Mouse (Mus musculus): ENCODE measurements around the gene Hist2h3c2.
A peak's percentile ranks its signal among the peaks of the same experiment; 100 is the strongest.
"Not testable (repeated sequence)": the region's sequence is repeated elsewhere in the genome, so short reads cannot be mapped to it uniquely, and the experiment has no call there.

The Hist2h3c2 gene

GRCm38 (mm10) chr3:96238954-96239793, at the start of gene Hist2h3c2:
TSS of gene Hist2h3c2 (minus strand) at chr3:96239127.
- DNase-seq (ENCODE audit: low spot score in 2 of 2) = not testable (repeated sequence)

GRCm38 (mm10) chr3:96287334-96287733, 48.4 kb upstream of the Hist2h3c2 start:
- DNase-seq (ENCODE audit: low spot score in 2 of 2) = not testable (repeated sequence)

DNA sequence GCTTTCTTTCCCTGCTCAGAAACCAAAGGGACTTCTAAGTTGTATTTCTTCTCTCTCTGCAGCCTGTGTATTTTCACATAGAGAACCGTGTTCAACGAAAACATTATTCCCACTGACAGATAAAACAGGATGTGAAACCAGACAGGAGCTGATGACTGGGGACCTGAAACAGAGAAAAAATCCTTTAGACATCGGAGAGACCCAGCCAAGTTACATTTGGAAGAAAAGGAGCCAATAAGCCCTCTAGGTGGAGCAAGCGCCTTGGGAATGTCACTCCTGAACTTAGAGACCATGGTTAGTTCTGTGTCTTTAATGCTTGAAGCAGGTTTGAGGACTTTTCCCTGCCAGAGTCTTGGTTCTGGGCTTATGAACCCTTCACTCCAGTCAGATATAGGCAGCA, 45.5 kb upstream of the Hist2h3c2 start:
- DNase-seq (ENCODE audit: low spot score in 2 of 2) = no peak

- DNase-seq (ENCODE audit: low spot score in 2 of 2) = no peak
These were observed 41.7 kb upstream of the Hist2h3c2 start for GRCm38 (mm10) chr3:96280660-96281059.

GRCm38 (mm10) chr3:96277800-96278624, 39.1 kb upstream of the Hist2h3c2 start:
- DNase-seq (ENCODE audit: low spot score in 2 of 2) = peak; percentile 90 to 92

DNA sequence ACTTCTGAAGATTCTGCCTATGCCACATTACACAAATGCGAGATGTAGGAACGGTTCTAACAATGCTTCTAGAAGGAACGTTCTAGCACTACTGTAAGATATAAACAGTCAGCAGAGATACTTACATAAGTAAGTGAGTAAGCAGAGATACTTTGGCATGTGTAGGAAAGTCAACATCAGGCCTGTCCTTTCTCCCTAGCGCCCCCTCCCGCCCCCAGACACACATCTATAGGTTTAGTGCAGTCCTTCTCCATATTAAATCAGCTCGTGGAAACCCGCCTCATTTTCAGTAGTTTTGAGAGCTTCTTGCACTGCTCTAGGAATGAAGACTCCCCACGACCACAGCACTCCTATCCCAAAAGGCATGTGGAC, 38.5 kb upstream of the Hist2h3c2 start:
- peak in 1 of 2 experiments; percentile 42 for DNase-seq (ENCODE audit: low spot score in 2 of 2)

GRCm38 (mm10) chr3:96273591-96274465, 34.9 kb upstream of the Hist2h3c2 start:
- DNase-seq (ENCODE audit: low spot score in 2 of 2) = no peak

GRCm38 (mm10) chr3:96269511-96270474, 30.9 kb upstream of the Hist2h3c2 start, which contains the start of gene Hist2h2bb:
TSS of gene Hist2h2bb (plus strand) at chr3:96269752.
- peak; percentile 90 to 94 for DNase-seq (ENCODE audit: low spot score in 2 of 2)

DNA sequence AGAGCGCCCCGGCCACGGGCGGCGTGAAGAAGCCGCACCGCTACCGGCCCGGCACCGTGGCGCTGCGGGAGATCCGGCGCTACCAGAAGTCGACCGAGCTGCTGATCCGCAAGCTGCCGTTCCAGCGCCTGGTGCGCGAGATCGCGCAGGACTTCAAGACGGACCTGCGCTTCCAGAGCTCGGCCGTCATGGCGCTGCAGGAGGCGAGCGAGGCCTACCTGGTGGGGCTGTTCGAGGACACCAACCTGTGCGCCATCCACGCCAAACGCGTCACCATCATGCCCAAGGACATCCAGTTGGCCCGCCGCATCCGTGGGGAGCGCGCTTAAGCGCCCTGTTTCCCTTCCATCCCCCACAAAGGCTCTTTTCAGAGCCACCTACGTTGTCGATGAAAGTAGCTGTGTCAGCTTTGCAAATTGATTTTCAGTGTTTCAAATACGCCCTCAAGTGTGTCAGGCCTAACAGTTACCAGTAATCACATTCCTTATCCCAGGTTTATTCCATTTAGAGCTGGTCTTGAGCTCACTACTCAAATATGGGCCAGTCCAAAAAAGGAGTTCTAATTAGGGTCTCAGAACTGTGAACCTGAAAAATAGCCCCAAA, 29.9 kb upstream of the Hist2h3c2 start:
- peak in 1 of 2 experiments; percentile 34 for DNase-seq (ENCODE audit: low spot score in 2 of 2)

DNA sequence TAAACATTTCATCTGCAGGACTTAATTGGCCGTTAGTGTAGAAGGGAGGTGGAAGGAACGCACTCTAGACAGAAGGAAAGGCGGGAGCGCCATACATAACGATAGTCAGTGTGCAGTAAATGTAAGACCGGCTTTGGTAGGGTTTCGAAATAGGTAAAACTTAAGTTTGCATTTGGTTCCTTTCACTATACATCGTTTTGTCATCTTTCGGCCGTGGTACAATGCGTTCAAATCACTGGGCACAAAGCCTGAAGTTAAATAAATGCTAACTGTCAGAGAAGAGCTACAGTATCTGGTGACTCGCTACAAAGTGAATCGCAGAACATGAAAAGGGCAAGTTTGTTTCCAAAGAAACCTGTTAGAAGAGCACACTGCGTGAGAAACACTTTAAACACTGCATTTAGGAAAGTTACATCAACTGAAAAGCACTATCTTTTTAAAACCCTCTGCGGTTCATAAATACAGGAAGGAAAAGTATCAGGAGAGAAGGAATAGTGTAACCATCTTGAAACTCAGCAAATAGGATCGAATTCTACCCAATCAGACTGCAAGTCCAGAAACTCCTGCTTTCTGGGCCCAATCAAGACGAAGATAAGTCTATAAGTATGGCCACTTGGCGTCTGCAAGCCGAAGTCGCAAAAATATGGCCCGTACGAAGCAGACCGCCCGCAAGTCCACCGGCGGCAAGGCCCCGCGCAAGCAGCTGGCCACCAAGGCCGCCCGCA, 29.3 kb upstream of the Hist2h3c2 start, which contains the start of gene Hist2h3b:
Gene Hist2h3b (plus strand): TSS at position 604 of the 725 bp plus-strand sequence.
- DNase-seq (ENCODE audit: low spot score in 2 of 2) = peak; percentile 74

GRCm38 (mm10) chr3:96267541-96267940, 28.6 kb upstream of the Hist2h3c2 start:
- DNase-seq (ENCODE audit: low spot score in 2 of 2) = no peak

GRCm38 (mm10) chr3:96266132-96266710, 27.3 kb upstream of the Hist2h3c2 start:
- no peak for DNase-seq (ENCODE audit: low spot score in 2 of 2)

DNA sequence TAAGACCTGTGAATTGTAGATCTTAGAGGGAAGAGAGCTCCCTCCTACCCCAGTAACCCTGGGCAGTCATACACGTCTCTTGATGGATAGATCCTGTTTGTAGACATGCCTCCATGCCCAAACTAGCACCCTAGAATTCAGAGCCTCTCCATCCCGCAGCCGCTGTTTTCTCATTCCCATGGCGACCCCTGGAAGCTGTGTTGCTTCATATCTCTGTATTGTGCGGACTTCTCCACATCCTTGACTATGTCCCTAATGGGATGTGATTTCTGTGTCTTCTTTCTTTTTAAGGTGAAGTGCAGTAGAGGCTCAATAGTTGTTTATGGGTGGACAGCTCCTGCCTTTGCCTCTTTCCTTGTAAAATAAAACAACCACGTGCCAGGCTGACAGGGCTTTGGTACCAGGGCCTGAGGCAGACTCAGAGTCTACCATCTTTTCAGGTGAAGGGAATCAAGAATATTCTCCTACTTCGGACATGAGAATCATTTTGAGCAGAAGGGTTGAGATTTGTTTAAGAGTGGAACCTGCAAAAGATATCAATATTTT, 25.6 kb upstream of the Hist2h3c2 start:
- no peak for DNase-seq (ENCODE audit: low spot score in 2 of 2)

- peak in 1 of 2 experiments; percentile 36 for DNase-seq (ENCODE audit: low spot score in 2 of 2)
These were observed 24.9 kb upstream of the Hist2h3c2 start for GRCm38 (mm10) chr3:96263558-96264403.

DNA sequence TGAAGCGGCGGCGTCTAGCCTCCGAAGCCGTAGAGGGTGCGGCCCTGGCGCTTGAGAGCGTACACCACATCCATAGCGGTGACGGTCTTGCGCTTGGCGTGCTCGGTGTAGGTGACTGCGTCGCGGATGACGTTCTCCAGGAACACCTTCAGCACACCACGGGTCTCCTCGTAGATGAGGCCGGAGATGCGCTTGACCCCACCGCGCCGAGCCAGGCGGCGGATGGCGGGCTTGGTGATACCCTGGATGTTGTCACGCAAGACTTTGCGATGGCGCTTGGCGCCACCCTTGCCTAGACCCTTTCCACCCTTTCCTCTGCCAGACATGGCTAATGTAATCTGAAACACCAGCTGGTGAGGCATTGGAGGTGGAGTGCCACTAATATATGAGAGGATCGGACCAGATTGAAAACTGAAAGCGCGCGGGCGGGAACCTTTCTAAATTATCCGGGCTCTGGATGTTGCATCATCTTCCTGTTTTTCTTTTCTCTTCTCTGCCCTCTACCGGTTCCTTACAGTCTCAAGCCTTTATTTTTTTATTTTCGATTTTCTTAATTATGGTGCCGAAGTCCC, 24.1 kb upstream of the Hist2h3c2 start, which contains the start of gene Hist2h4:
Gene Hist2h4 (minus strand): TSS at position 333 of the 572 bp plus-strand sequence.
- DNase-seq (ENCODE audit: low spot score in 2 of 2) = peak; percentile 96

- peak; percentile 70 to 80 for DNase-seq (ENCODE audit: low spot score in 2 of 2)
These were observed 23.4 kb upstream of the Hist2h3c2 start for GRCm38 (mm10) chr3:96262216-96262875.
